Mouse (Mus musculus) naive thymus-derived CD4-positive, alpha-beta T cell, adult 5 months (primary cell): ENCODE results near the gene Trim60. TPM values are rescaled to one million over a fixed set of nuclear protein-coding genes. Genes with fewer than 3 reads are reported as not detected.

Experiments used
- polyA plus RNA-seq: library from polyadenylated mRNA; unstranded; fragments of 100-300 nt; shearing (Covaris generic); gene quantifications from one replicate; pipeline ENCODE4 v1.2.1, GENCODE M21; 2017

Gene Trim60
- not detected for polyA plus RNA-seq

GRCm38 (mm10) chr8:65018423-65018822 is at the start of gene Trim60, which contains the start of gene Trim61:
Gene Trim60 (minus strand): TSS chr8:65018584.
Gene Trim61 (minus strand): TSS chr8:65018523.

GRCm38 (mm10) chr8:65037117-65037533 is 18.7 kb upstream of the Trim60 start, which contains the start of gene Apela:
Gene Apela (minus strand): TSS chr8:65037336.

GRCm38 (mm10) chr8:64987731-64988130 is 30.7 kb downstream of the Trim60 start, which contains the start of gene Trim75:
Gene Trim75 (minus strand): TSS chr8:64987831.

Other genes with a start within 250 kb of the Trim60 start
- gene Klhl2, start 168.6 kb downstream of the Trim60 start, polyA plus RNA-seq, result 24.5 TPM
- gene Tmem192, start 71.4 kb downstream of the Trim60 start, polyA plus RNA-seq, result 63.4 TPM
- gene Trim75, start 30.8 kb downstream of the Trim60 start, polyA plus RNA-seq, result not detected
- gene Trim61, start 61 bp downstream of the Trim60 start, polyA plus RNA-seq, result not detected
- gene Apela, start 18.8 kb upstream of the Trim60 start, polyA plus RNA-seq, result not detected
- not detected for gene Gm10663, start 56.4 kb upstream of the Trim60 start, polyA plus RNA-seq
- gene BC030870, start 111.0 kb upstream of the Trim60 start, polyA plus RNA-seq, result not detected